Mouse (Mus musculus): ENCODE measurements at regions not wholly inside any gene's neighbourhood (a gene's known extent, or its start where the extent isn't known, plus 50 kb on each side); places are given as distances from the start of the nearest gene placed in this dataset.

GRCm38 (mm10) chr12:112412351-112412697 is 76.9 kb upstream of the A530016L24Rik start:
- Histone ChIP-seq H3K9me3 (ENCODE audit: control insufficient read depth, low read length) (no peaks in the 10 kb centered on the region), H3K27me3 (ENCODE audit: control insufficient read depth, insufficient read depth, low read depth, low read length) (no peaks in the 10 kb centered on the region), H3K36me3 (ENCODE audit: control insufficient read depth, insufficient read depth, low read length) (no peaks in the 10 kb centered on the region), H3K4me2 (ENCODE audit: low read depth, low read length) (no peak overlapping the region), H3K4me3 (ENCODE audit: low read length) (no peak overlapping the region), H3K27ac (ENCODE audit: low read length) (no peak overlapping the region), H3K9ac (ENCODE audit: low read length) (no peak overlapping the region), H3K4me1 (replicated peaks; ENCODE audit: control insufficient read depth, insufficient read depth, low read length) (no peaks in the 10 kb centered on the region; the same call in 1 of the 2 replicates)
- ATAC-seq (ENCODE audit: low read depth), result no peak
- WGBS, result 31% methylated on average over 2 of the region's 2 CpGs

GRCm38 (mm10) chr12:112415926-112416473 is 73.2 kb upstream of the A530016L24Rik start:
- Histone ChIP-seq H3K9me3 (ENCODE audit: control insufficient read depth, low read length) (no peaks in the 10 kb centered on the region), H3K4me2 (ENCODE audit: low read depth, low read length) (no peak overlapping the region), H3K4me3 (ENCODE audit: low read length) (no peak overlapping the region), H3K9ac (ENCODE audit: low read length) (no peak overlapping the region), H3K27me3 (ENCODE audit: control insufficient read depth, insufficient read depth, low read depth, low read length) (no peaks in the 10 kb centered on the region), H3K36me3 (ENCODE audit: control insufficient read depth, insufficient read depth, low read length) (no peaks in the 10 kb centered on the region), H3K4me1 (replicated peaks; ENCODE audit: control insufficient read depth, insufficient read depth, low read length) (no peaks in the 10 kb centered on the region; the same call in 1 of the 2 replicates), H3K27ac (ENCODE audit: low read length) (no peak overlapping the region)
- ATAC-seq (ENCODE audit: low read depth), result no peak
- 64% methylated on average over 18 of the region's 18 CpGs for WGBS

GRCm38 (mm10) chr12:112416537-112416936 is 72.7 kb upstream of the A530016L24Rik start:
- H3K36me3 ChIP-seq (ENCODE audit: control insufficient read depth, insufficient read depth, low read length), result no peaks in the 10 kb centered on the region
- H3K9ac ChIP-seq (ENCODE audit: low read length), result no peak overlapping the region
- no peak overlapping the region for H3K4me3 ChIP-seq (ENCODE audit: low read length)
- H3K9me3 ChIP-seq (ENCODE audit: control insufficient read depth, low read length), result no peaks in the 10 kb centered on the region
- no peaks in the 10 kb centered on the region; the same call in 1 of the 2 replicates for H3K4me1 ChIP-seq (replicated peaks; ENCODE audit: control insufficient read depth, insufficient read depth, low read length)
- ATAC-seq (ENCODE audit: low read depth), result no peak
- no peaks in the 10 kb centered on the region for H3K27me3 ChIP-seq (ENCODE audit: control insufficient read depth, insufficient read depth, low read depth, low read length)
- no peak overlapping the region for H3K27ac ChIP-seq (ENCODE audit: low read length)
- WGBS, result 37% methylated on average over 13 of the region's 13 CpGs
- H3K4me2 ChIP-seq (ENCODE audit: low read depth, low read length), result no peak overlapping the region

GRCm38 (mm10) chr12:112418636-112419035 is 70.6 kb upstream of the A530016L24Rik start:
- no peaks in the 10 kb centered on the region for H3K9me3 ChIP-seq (ENCODE audit: control insufficient read depth, low read length)
- no peak overlapping the region for H3K4me3 ChIP-seq (ENCODE audit: low read length)
- H3K27ac ChIP-seq (ENCODE audit: low read length), result no peak overlapping the region
- ATAC-seq (ENCODE audit: low read depth), result no peak
- WGBS, result 39% methylated on average over 12 of the region's 12 CpGs
- no peak overlapping the region for H3K9ac ChIP-seq (ENCODE audit: low read length)
- H3K36me3 ChIP-seq (ENCODE audit: control insufficient read depth, insufficient read depth, low read length), result no peaks in the 10 kb centered on the region
- H3K27me3 ChIP-seq (ENCODE audit: control insufficient read depth, insufficient read depth, low read depth, low read length), result no peaks in the 10 kb centered on the region
- no peak overlapping the region for H3K4me2 ChIP-seq (ENCODE audit: low read depth, low read length)
- no peaks in the 10 kb centered on the region for H3K4me1 ChIP-seq (replicated peaks; ENCODE audit: control insufficient read depth, insufficient read depth, low read length)

- Histone ChIP-seq H3K9me3 (ENCODE audit: control insufficient read depth, low read length) (no peaks in the 10 kb centered on the region), H3K27ac (ENCODE audit: low read length) (no peak overlapping the region), H3K4me2 (ENCODE audit: low read depth, low read length) (no peak overlapping the region), H3K4me3 (ENCODE audit: low read length) (no peak overlapping the region), H3K36me3 (ENCODE audit: control insufficient read depth, insufficient read depth, low read length) (no peaks in the 10 kb centered on the region), H3K27me3 (ENCODE audit: control insufficient read depth, insufficient read depth, low read depth, low read length) (no peaks in the 10 kb centered on the region), H3K4me1 (replicated peaks; ENCODE audit: control insufficient read depth, insufficient read depth, low read length) (no peaks in the 10 kb centered on the region), H3K9ac (ENCODE audit: low read length) (no peak overlapping the region)
- no peak for ATAC-seq (ENCODE audit: low read depth)
- whole genome bisulfite sequencing, result 83% methylated on average over 9 of the region's 9 CpGs
Observed at GRCm38 (mm10) chr12:112422177-112422576, 67.1 kb upstream of the A530016L24Rik start.

GRCm38 (mm10) chr12:112424150-112424549 is 65.1 kb upstream of the A530016L24Rik start:
- Histone ChIP-seq H3K4me3 (ENCODE audit: low read length) (no peak overlapping the region), H3K9ac (ENCODE audit: low read length) (no peak overlapping the region), H3K27ac (ENCODE audit: low read length) (no peak overlapping the region), H3K4me1 (replicated peaks; ENCODE audit: control insufficient read depth, insufficient read depth, low read length) (no peaks in the 10 kb centered on the region), H3K27me3 (ENCODE audit: control insufficient read depth, insufficient read depth, low read depth, low read length) (no peaks in the 10 kb centered on the region), H3K9me3 (ENCODE audit: control insufficient read depth, low read length) (no peaks in the 10 kb centered on the region), H3K36me3 (ENCODE audit: control insufficient read depth, insufficient read depth, low read length) (no peaks in the 10 kb centered on the region), H3K4me2 (ENCODE audit: low read depth, low read length) (no peak overlapping the region)
- 84% methylated on average over 6 of the region's 6 CpGs for WGBS
- ATAC-seq (ENCODE audit: low read depth), result no peak

GRCm38 (mm10) chr12:112426681-112427080 is 62.6 kb upstream of the A530016L24Rik start:
- WGBS, result 77% methylated on average over 9 of the region's 9 CpGs
- no peaks in the 10 kb centered on the region for H3K27me3 ChIP-seq (ENCODE audit: control insufficient read depth, insufficient read depth, low read depth, low read length)
- no peak overlapping the region for H3K9ac ChIP-seq (ENCODE audit: low read length)
- no peaks in the 10 kb centered on the region for H3K4me1 ChIP-seq (replicated peaks; ENCODE audit: control insufficient read depth, insufficient read depth, low read length)
- H3K27ac ChIP-seq (ENCODE audit: low read length), result no peak overlapping the region
- H3K9me3 ChIP-seq (ENCODE audit: control insufficient read depth, low read length), result no peaks in the 10 kb centered on the region
- no peak overlapping the region for H3K4me3 ChIP-seq (ENCODE audit: low read length)
- no peak overlapping the region for H3K4me2 ChIP-seq (ENCODE audit: low read depth, low read length)
- no peaks in the 10 kb centered on the region for H3K36me3 ChIP-seq (ENCODE audit: control insufficient read depth, insufficient read depth, low read length)
- no peak for ATAC-seq (ENCODE audit: low read depth)

GRCm38 (mm10) chr12:112430104-112430846 is 59.0 kb upstream of the A530016L24Rik start:
- no peak overlapping the region for H3K4me3 ChIP-seq (ENCODE audit: low read length)
- WGBS, result 55% methylated on average over 22 of the region's 22 CpGs
- no peak overlapping the region for H3K9ac ChIP-seq (ENCODE audit: low read length)
- no peaks in the 10 kb centered on the region for H3K27me3 ChIP-seq (ENCODE audit: control insufficient read depth, insufficient read depth, low read depth, low read length)
- no peaks in the 10 kb centered on the region for H3K4me1 ChIP-seq (replicated peaks; ENCODE audit: control insufficient read depth, insufficient read depth, low read length)
- no peak for ATAC-seq (ENCODE audit: low read depth)
- no peaks in the 10 kb centered on the region for H3K36me3 ChIP-seq (ENCODE audit: control insufficient read depth, insufficient read depth, low read length)
- H3K9me3 ChIP-seq (ENCODE audit: control insufficient read depth, low read length), result no peaks in the 10 kb centered on the region
- no peak overlapping the region for H3K4me2 ChIP-seq (ENCODE audit: low read depth, low read length)
- H3K27ac ChIP-seq (ENCODE audit: low read length), result no peak overlapping the region

- Histone ChIP-seq H3K9ac (ENCODE audit: low read length) (no peak overlapping the region), H3K4me2 (ENCODE audit: low read depth, low read length) (no peak overlapping the region), H3K4me3 (ENCODE audit: low read length) (no peak overlapping the region), H3K4me1 (replicated peaks; ENCODE audit: control insufficient read depth, insufficient read depth, low read length) (no peaks in the 10 kb centered on the region), H3K27me3 (ENCODE audit: control insufficient read depth, insufficient read depth, low read depth, low read length) (no peaks in the 10 kb centered on the region), H3K9me3 (ENCODE audit: control insufficient read depth, low read length) (no peaks in the 10 kb centered on the region), H3K27ac (ENCODE audit: low read length) (no peak overlapping the region), H3K36me3 (ENCODE audit: control insufficient read depth, insufficient read depth, low read length) (no peaks in the 10 kb centered on the region)
- ATAC-seq (ENCODE audit: low read depth), result no peak
- 27% methylated on average over 12 of the region's 12 CpGs for WGBS
Observed at GRCm38 (mm10) chr12:112433315-112433714, 55.9 kb upstream of the A530016L24Rik start.

Measured in lung, embryonic 16.5 days (tissue).